Mouse (Mus musculus): ENCODE measurements around the gene Mical2.

- no peak for TF ChIP-seq CTCF (conservative IDR thresholded peaks at IDR 0.05; ENCODE audit: insufficient read depth, insufficient read length, low read depth, low read length)
- no peak for TF ChIP-seq POLR2A (IDR thresholded peaks at IDR 0.05; ENCODE audit: low read depth, low read length)
These were observed 43.2 kb downstream of the Mical2 start for GRCm38 (mm10) chr7:112268761-112269425.
